Mouse (Mus musculus): Measurements from ENCODE around the gene Atp2b4.

- TF ChIP-seq CTCF (IDR thresholded peaks at IDR 0.05; ENCODE audit: low read depth, low read length) (no peak), TAL1 (conservative IDR thresholded peaks at IDR 0.05; ENCODE audit: low read depth, low read length) (no peak), GATA1 (IDR thresholded peaks at IDR 0.05; ENCODE audit: borderline replicate concordance, low read length) (no peak)
These were observed 42.5 kb upstream of the Atp2b4 start for GRCm38 (mm10) chr1:133843370-133843769.

All from G1E (cell line).